Mouse (Mus musculus): ENCODE data around the gene Gtse1.

GRCm38 (mm10) chr15:85841796-85842360, 17.7 kb upstream of the Gtse1 start:
- no peak for TF ChIP-seq NANOG (IDR thresholded peaks at IDR 0.05; ENCODE audit: borderline replicate concordance, low read length)
- TF ChIP-seq CTCF (conservative IDR thresholded peaks at IDR 0.05; ENCODE audit: low read length): no peak
- TF ChIP-seq POU5F1 (IDR thresholded peaks at IDR 0.05; ENCODE audit: borderline replicate concordance, low read length): no peak

All from E14TG2a.4 (cell line).